Mouse (Mus musculus) embryonic facial prominence, embryonic 12.5 days (tissue): Measurements from ENCODE around the gene AI464131. TPM values are rescaled to one million over a fixed set of nuclear protein-coding genes. Genes with fewer than 3 reads are reported as not detected.
"Not testable (repeated sequence)": the region's sequence is repeated elsewhere in the genome, so short reads cannot be mapped to it uniquely, and the experiment has no call there.

Source experiments
- ATAC-seq: fragments of 200-750 bp; cut with Nextera tagmentation; 2 replicates; pipeline ENCODE4 v1.8.0; 2017; ENCODE audit not compliant: insufficient number of reproducible peaks, insufficient read depth, low FRiP score, low TSS enrichment
- H3K27ac ChIP-seq: fragments of 300-500 bp; sonication (generic); 2 replicates; pipeline ENCODE4 v1.5.1; 2016; ENCODE audit warnings: mild to moderate bottlenecking
- H3K27me3 ChIP-seq: fragments of 300-500 bp; sonication (generic); 2 replicates; pipeline ENCODE4 v1.6.1; 2016; ENCODE audit warnings: mild to moderate bottlenecking, moderate library complexity
- H3K36me3 ChIP-seq: fragments of 300-500 bp; sonication (generic); 2 replicates; pipeline ENCODE4 v1.6.1; 2016; ENCODE audit warnings: mild to moderate bottlenecking
- H3K4me1 ChIP-seq: fragments of 300-500 bp; sonication (generic); 2 replicates; pipeline ENCODE4 v1.6.1; 2016
- H3K4me2 ChIP-seq: fragments of 300-500 bp; sonication (generic); replicated peaks from 2 replicates; pipeline ENCODE4 v1.6.1; 2016; ENCODE audit warnings: mild to moderate bottlenecking, moderate library complexity
- H3K4me3 ChIP-seq: fragments of 300-500 bp; sonication (generic); 2 replicates; pipeline ENCODE4 v1.5.1; 2016; ENCODE audit warnings: mild to moderate bottlenecking
- H3K9ac ChIP-seq: fragments of 300-500 bp; sonication (generic); 2 replicates; pipeline ENCODE4 v1.6.1; 2016; ENCODE audit warnings: mild to moderate bottlenecking, moderate library complexity
- H3K9me3 ChIP-seq: fragments of 300-500 bp; sonication (generic); 2 replicates; pipeline ENCODE4 v1.6.1; 2016; ENCODE audit warnings: mild to moderate bottlenecking, moderate library complexity
- WGBS: fragments of 180-500 bp; shearing (Covaris S2); methylation state at CpG from one replicate; pipeline ENCODE4 v1.1.7; 2016; 5-methylcytosine and 5-hydroxymethylcytosine counted together
- polyA plus RNA-seq: library from polyadenylated mRNA; unstranded; fragments of >200 nt; fragmentation: Nextera tagmentation; extraction: Ambion mirVana; gene quantifications from 2 replicates; pipeline ENCODE4 v1.2.1, GENCODE M21; 2016

The AI464131 gene
- polyA plus RNA-seq, 1 experiment from 2014 or later, result 9.5 TPM

DNA sequence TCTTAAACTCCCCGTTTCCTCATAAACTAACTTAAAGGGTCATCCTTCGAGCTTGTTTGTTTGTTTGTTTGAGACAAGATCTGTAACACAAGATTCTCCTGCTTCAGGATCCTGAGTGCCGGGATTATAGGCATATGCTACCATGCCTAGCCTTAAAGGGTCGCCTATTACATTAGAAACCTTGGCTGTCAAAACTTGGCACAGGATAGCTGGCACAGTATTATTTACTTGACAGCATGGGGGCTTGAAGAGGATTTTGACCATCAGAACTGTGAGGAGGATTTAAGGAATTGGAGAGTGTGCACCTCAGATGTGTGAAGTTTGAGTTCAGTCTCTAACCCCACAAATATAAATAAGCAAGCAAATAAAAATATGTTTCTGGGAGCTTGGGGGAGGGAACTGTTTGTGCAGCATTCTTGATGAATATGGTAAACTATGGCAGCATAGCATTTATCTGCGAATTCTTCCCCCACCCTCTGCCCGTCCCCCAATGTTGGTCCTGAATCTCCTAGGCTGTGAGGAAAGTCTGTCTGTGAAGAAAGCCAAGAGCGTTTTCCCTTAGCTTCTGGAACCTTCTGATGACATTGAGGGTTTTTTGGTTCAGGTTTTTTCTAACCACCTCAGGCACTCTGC, 32.7 kb downstream of the AI464131 start:
- H3K27me3 ChIP-seq, result no peaks in the 10 kb centered on the region
- no peak overlapping the region for H3K27ac ChIP-seq
- peaks cover 16% of the 10 kb centered on the region; the same call in 1 of the 2 replicates for H3K4me1 ChIP-seq
- no peaks in the 10 kb centered on the region for H3K9me3 ChIP-seq
- no peak for ATAC-seq
- WGBS, result 58% methylated on average over 7 of the region's 7 CpGs
- H3K4me3 ChIP-seq, result no peak overlapping the region
- no peak overlapping the region for H3K9ac ChIP-seq
- no peak overlapping the region for H3K4me2 ChIP-seq
- H3K36me3 ChIP-seq, result no peaks in the 10 kb centered on the region

DNA sequence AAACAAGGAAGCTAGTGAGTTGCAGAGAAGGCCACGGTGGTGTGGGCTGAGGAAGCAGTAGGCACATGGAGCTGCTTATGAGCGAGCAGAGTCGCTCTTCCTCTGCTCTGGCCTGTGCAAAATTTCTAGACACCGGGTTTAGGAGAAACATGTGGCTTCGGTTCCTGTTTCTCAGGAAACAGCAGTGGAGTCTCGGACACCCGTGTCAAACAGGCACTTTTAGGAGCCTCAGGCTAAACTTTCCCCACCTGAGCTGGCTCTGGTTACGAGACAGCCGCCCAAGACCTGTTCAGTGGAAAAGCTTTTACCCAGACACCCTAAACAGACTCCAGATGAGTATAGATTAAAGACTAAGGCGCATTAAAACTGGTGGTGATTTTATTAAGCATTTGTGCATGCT, 33.7 kb downstream of the AI464131 start:
- no peak for ATAC-seq
- no peak overlapping the region for H3K4me2 ChIP-seq
- H3K36me3 ChIP-seq, result no peaks in the 10 kb centered on the region
- peak overlapping the region; percentile 63; the same call in 1 of the 2 replicates for H3K27ac ChIP-seq
- no peaks in the 10 kb centered on the region for H3K27me3 ChIP-seq
- no peak overlapping the region for H3K9ac ChIP-seq
- H3K4me1 ChIP-seq, result peaks cover 16% of the 10 kb centered on the region; the same call in 1 of the 2 replicates
- no peaks in the 10 kb centered on the region for H3K9me3 ChIP-seq
- no peak overlapping the region for H3K4me3 ChIP-seq
- 36% methylated on average over 10 of the region's 10 CpGs for WGBS

DNA sequence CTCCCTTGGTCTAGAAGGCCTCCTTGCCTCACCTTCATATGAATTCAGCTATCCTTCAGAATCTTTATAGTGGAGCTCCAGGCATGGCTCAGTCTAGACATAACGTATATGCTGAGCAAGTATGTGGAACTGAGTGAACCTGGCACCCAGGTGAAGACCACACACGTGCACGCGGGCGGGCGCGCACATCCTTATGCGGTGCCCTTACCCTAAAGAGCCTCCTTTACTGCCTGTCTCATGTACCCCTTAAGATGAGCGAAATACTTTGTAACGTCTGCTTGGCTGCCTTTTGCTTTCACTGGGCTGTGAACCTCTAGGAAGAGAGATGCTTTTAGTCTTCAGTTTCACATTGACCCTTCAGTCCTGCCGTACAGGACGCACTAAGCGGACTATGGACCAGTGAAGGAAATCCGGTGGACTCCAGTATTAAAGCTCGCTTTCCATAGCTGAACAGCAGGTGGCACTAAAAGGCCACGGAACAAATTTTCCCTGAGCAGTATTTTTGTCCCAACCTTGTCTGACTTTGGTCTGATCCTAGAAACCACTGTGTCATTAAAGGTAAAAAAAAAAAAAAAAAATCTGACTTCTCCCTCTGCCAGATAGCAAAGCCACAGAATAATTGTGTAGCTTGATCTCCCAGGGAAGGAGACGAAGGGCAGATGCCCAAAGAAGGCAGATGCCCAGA, 34.3 kb downstream of the AI464131 start:
- no peak for ATAC-seq
- Histone ChIP-seq H3K4me3 (no peak overlapping the region), H3K36me3 (no peaks in the 10 kb centered on the region), H3K9ac (no peak overlapping the region), H3K4me1 (peaks cover 21% of the 10 kb centered on the region), H3K4me2 (no peak overlapping the region), H3K27me3 (no peaks in the 10 kb centered on the region), H3K27ac (no peak overlapping the region), H3K9me3 (no peaks in the 10 kb centered on the region)
- WGBS, result 56% methylated on average over 17 of the region's 17 CpGs

DNA sequence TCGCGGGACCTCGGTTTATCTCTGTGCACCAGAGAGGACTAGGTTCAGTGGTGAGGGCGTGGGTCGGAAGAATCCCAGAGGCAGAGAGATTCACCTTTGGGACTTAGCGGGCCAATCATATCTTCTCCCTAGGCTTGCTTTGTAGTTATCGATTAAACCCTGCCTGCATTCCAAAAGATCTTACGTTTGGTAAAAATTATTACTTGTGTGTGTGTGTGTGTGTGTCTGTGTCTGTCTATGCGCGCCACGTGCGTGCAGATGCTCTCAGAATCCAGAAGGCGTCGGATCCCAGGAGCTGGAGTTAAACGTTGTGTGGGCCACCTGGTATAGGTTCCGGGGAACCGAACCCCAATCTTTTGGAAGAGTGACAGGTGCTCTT, 37.6 kb downstream of the AI464131 start:
- WGBS, result 5% methylated on average over 17 of the region's 17 CpGs
- 0 out of 2 replicates have a peak, but pooled peaks cover 3% of the 10 kb centered on the region for H3K36me3 ChIP-seq
- H3K4me1 ChIP-seq, result peaks cover 18% of the 10 kb centered on the region
- no peak for ATAC-seq
- peak overlapping the region; percentile 61 for H3K4me3 ChIP-seq
- no peaks in the 10 kb centered on the region for H3K27me3 ChIP-seq
- H3K9me3 ChIP-seq, result no peaks in the 10 kb centered on the region
- peak overlapping the region; percentile 48 for H3K4me2 ChIP-seq
- H3K9ac ChIP-seq, result peak overlapping the region; percentile 67
- H3K27ac ChIP-seq, result peak overlapping the region; percentile 32; the same call in 1 of the 2 replicates

DNA sequence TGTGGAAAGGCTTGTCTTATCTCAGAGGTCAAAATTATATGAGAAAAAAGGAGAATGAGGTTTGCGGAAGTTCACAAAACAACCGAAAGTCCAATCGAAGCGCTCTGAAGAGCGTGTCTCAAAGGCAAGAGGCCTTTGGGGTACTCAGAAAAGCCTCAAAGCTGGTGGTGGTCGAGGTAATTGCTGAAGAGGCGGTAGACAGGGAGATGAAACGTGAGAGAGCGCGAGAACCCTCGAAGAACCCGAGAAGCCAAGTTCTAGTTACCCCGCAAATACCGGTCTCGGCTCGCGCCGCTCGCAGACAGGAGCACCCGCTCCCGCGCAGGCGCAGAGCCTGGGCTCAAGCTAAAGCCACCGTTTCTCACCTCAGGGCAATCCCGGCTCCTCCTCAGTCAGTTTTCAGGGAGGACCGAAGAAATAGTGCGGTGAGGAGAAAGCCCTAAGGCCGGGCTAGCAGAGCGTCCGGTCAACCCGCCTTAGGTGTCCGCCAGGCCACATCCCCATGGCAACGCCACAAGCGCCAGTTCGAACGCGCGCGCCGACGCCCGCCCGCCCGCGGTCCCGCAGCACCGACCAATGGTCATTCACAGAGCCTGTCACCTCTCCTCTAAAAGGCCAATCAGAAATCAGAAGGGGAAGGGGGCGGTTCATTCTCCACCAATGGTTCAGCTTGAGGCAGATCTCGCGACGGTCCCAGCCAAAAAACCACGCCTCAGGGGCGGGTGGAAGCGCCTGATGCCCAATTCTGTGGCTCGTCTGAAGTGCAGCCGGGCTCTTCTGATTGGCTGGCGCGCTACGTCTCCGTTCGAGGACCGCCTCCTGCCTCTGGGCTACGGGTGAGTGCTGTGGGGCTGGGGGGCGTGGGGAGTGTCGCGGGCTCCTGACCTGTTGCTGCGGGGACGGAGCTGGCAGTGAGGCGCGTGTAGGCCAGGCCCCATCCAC, 38.3 kb downstream of the AI464131 start, which contains the start of the genes Kif24 and Nudt2:
Gene Kif24 (minus strand): TSS at position 543 of the 942 bp plus-strand sequence.
Gene Nudt2 (plus strand): TSS at position 807 of the 942 bp plus-strand sequence.
- WGBS, result under 1% methylated on average over 70 of the region's 70 CpGs
- H3K9ac ChIP-seq, result peak within 1 kb of the TSS; percentile 67
- H3K27me3 ChIP-seq, result no peaks in the 10 kb centered on the region
- H3K4me3 ChIP-seq, result peak within 1 kb of the TSS; percentile 61
- H3K4me1 ChIP-seq, result peaks cover 16% of the 10 kb centered on the region
- H3K9me3 ChIP-seq, result no peaks in the 10 kb centered on the region
- H3K36me3 ChIP-seq, result 0 out of 2 replicates have a peak, but pooled peaks cover 3% of the 10 kb centered on the region
- peak within 1 kb of the TSS; percentile 70 for H3K27ac ChIP-seq
- ATAC-seq, result peak; percentile 98
- peak within 1 kb of the TSS; percentile 80 for H3K4me2 ChIP-seq

DNA sequence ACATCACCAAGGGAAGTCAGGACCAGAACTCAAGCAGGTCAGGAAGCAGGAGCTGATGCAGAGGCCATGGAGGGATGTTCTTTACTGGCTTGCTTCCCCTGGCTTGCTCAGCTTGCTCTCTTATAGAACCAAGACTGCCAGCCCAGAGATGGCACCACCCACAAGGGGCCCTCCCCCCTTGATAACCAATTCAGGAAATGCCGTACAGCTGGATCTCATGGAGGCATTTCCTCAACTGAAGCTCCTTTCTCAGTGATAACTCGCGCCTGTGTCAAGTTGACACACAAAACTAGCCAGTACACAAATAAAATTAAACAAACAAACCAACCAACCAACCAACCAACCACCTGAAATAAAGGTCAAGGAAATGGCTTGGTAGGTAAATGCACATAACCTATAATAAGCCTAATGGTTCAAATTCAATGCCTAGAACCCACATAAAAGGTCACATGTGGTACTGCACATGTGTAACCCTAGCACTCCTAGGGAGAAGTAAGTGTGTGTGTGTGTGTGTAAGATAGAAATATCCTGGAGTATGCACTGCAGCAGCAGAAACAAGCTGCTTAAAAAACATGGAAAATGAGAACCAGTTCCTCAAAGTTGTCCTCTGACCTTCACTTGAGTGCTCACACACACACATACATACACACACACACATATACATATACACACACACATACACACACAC, 39.7 kb downstream of the AI464131 start:
- H3K27ac ChIP-seq, result not testable (repeated sequence)

DNA sequence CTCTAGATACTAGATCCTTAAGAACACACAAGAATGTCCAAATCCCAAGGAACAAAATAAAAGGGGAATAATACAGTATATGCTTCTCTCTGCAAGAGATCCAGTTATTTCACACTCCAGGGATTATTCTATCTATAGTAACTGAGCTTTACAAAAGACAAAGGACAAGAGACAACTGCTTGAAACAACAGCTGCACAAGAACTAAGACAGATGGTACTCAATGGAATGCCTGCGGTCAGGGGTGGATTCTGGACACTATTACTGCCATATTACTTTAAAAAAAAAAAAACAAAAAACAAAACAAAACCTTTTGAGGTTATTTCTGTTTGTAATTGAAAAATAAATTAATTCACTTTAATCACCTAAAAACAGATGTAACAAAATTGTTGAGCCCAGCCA, 42.2 kb downstream of the AI464131 start:
- no peak overlapping the region for H3K9ac ChIP-seq
- H3K4me2 ChIP-seq, result no peak overlapping the region
- H3K9me3 ChIP-seq, result no peaks in the 10 kb centered on the region
- no peak overlapping the region for H3K4me3 ChIP-seq
- 91% methylated on average over 1 of the region's 1 CpGs for WGBS
- no peaks in the 10 kb centered on the region for H3K27me3 ChIP-seq
- H3K36me3 ChIP-seq, result 0 out of 2 replicates have a peak, but pooled peaks cover 3% of the 10 kb centered on the region
- no peak overlapping the region for H3K27ac ChIP-seq
- no peak for ATAC-seq
- H3K4me1 ChIP-seq, result peaks cover 10% of the 10 kb centered on the region

More for the DNA sequence above, 39.7 kb downstream of the AI464131 start:
- not testable (repeated sequence) for H3K9ac ChIP-seq, H3K9me3 ChIP-seq, H3K36me3 ChIP-seq, H3K4me1 ChIP-seq, ATAC-seq, H3K27me3 ChIP-seq
- 52% methylated on average over 3 of the region's 3 CpGs for WGBS
- Histone ChIP-seq H3K4me2 (peak overlapping the region; percentile 80), H3K4me3 (peak overlapping the region; percentile 61; the same call in 1 of the 2 replicates)

DNA sequence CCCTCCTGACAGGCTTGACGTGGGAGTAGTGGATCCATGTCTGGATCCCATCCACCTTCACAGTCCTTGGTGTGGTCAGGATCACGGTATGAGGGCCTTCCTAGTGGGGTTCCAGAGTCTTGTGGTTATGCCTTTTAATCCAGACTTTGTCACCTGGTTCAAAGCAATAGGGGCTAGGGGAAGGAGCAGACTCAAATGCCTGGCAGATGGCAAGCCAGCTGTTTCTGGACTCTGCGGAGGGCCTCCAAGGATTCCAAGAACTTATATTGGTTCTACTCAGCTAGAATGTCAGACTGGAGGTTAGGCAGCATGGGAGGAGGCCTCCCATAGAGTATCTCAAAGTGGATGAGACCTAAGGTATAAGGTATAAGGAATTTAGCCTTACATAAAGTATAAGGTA, 55.3 kb downstream of the AI464131 start:
- H3K27me3 ChIP-seq, result no peaks in the 10 kb centered on the region
- peaks cover 5% of the 10 kb centered on the region; the same call in 1 of the 2 replicates for H3K36me3 ChIP-seq

More for the DNA sequence above, 55.3 kb downstream of the AI464131 start:
- WGBS, result 96% methylated on average over 3 of the region's 3 CpGs
- no peak for ATAC-seq
- H3K4me3 ChIP-seq, result no peak overlapping the region
- H3K27ac ChIP-seq, result no peak overlapping the region
- H3K9ac ChIP-seq, result no peak overlapping the region
- no peak overlapping the region for H3K4me2 ChIP-seq
- H3K4me1 ChIP-seq, result no peaks in the 10 kb centered on the region
- H3K9me3 ChIP-seq, result no peaks in the 10 kb centered on the region

Other genes starting within 250 kb of the AI464131 start
- 74.4 and 77.6 TPM in 2 replicates for gene Ubap2, start 227.9 kb downstream of the AI464131 start, polyA plus RNA-seq
- gene Dcaf12, start 188.2 kb downstream of the AI464131 start, polyA plus RNA-seq, result 55.7 and 57.1 TPM in 2 replicates
- 60.5 and 74.7 TPM in 2 replicates for gene Ubap1, start 154.1 kb downstream of the AI464131 start, polyA plus RNA-seq
- gene Kif24, start 38.2 kb downstream of the AI464131 start, polyA plus RNA-seq, result 10.9 and 11.7 TPM in 2 replicates
- gene Nudt2, start 37.9 kb downstream of the AI464131 start, polyA plus RNA-seq, result 53.4 and 53.5 TPM in 2 replicates
- gene 1110017D15Rik, start 14.3 kb upstream of the AI464131 start, polyA plus RNA-seq, result 2.8 and 3.7 TPM in 2 replicates
- 4.1 and 5.3 TPM in 2 replicates for gene Fam219a, start 66.5 kb upstream of the AI464131 start, polyA plus RNA-seq
- gene Dnaic1, start 66.7 kb upstream of the AI464131 start, polyA plus RNA-seq, result 0.73 and 0.91 TPM in 2 replicates
- 29.0 and 33.7 TPM in 2 replicates for gene Enho, start 137.2 kb upstream of the AI464131 start, polyA plus RNA-seq
- 13.6 and 14.9 TPM in 2 replicates for gene Cntfr, start 194.0 kb upstream of the AI464131 start, polyA plus RNA-seq
- gene Il11ra1, start 196.9 kb upstream of the AI464131 start, polyA plus RNA-seq, result 337 and 358 TPM in 2 replicates
- gene Rpp25l, start 210.5 kb upstream of the AI464131 start, polyA plus RNA-seq, result 84.9 and 87.8 TPM in 2 replicates
- gene Dctn3, start 220.1 kb upstream of the AI464131 start, polyA plus RNA-seq, result 117 and 122 TPM in 2 replicates
- 0.18 TPM in 1 of 2 replicates, not detected in the other for gene Arid3c, start 228.1 kb upstream of the AI464131 start, polyA plus RNA-seq